Mouse (Mus musculus): ENCODE data around the gene 4931406P16Rik.

DNA sequence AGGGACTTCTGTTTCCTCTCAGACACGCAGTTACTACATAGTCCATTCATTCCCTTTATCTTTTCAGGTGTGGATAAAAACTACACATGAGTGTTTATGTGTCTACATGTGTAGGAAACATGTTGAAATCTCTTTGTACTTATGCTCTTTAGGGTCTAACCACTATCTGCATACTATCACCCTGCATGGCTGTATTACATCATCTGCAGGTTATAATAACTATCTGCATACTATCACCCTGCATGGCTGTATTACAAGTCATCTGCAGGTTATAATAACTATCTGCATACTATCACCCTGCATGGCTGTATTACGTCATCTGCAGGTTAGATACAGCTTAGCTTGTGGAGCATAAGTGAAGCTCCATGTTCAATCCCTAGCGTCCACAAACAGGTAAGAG lies 33.7 kb upstream of the 4931406P16Rik start:
- TF ChIP-seq CTCF (IDR thresholded peaks at IDR 0.05; ENCODE audit: control insufficient read depth, insufficient read depth, insufficient replicate concordance, low read depth, low read length) (no peak), POLR2A (IDR thresholded peaks at IDR 0.05; ENCODE audit: control insufficient read depth, low read depth, low read length) (no peak)

Data from testis, adult 2 months (tissue).